In the genomic region with DNA sequence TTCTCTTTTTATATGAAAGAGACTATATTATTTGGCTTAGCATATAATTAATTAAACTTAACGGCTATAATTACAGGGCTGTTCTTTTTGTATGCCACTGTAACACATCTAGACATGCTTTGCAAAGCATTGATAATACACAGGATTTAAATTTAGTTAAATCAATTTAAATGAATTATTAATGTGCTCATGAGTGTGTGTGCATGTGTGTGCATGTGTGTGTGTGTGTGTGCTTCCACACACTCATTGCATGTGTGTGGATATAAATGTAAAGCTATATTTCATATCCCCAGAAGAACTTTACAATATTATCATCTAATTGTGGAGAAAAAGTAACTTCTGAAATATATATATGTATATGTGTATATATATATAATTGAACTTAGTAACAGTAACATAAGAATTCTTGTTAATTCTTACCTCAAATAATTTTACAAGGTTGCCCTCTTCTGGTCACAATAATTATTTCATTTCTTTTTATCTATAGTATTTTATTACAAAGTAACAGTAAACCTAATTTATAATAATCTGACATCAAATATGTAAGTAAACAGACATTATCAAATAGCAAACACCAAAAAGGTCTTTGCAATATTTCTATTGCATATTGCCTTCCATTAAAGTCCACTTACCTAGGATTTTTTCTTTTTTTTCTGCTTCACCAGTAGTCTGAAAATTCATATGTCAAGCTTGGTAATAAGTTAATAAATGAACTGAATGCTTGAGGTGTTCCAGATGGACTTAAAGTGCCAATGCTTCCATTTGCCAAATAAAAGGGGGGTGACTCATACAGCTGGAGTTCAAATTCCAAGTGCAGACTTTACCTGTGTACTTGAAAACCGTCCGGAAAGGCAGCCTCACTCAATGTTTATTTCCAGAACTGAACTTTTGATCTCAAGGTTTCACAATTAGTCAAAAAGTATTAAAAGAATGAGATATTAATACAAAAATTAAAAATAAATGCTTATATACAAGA, we compare ENCODE assay signal across 24 mouse cellular contexts. TPM values are rescaled to one million over a fixed set of nuclear protein-coding genes. Genes with fewer than 3 reads are reported as not detected.
A peak's percentile ranks its signal among the peaks of the same experiment; 100 is the strongest.
DNase-seq lines count a peak whose midpoint lies in the region; ATAC-seq and TF ChIP-seq lines count a peak whose summit lies in the region.
"Had no signal": no experiment of that assay in that cellular context is flagged by ENCODE, and none has a peak within 500 bp of the region (broad histone marks: within the 10 kb centered on the region; RNA-seq: fewer than 3 reads in every experiment).

No protein-coding gene starts in this region.

- no peak for ATAC-seq in hindbrain, embryonic 14.5 days (ENCODE audit: low FRiP score)
- no peak for ATAC-seq in hindbrain, embryonic 16.5 days
- ATAC-seq in common myeloid progenitor, adult 5-6 weeks (replicated peaks; ENCODE audit: low read depth, poor library complexity, severe bottlenecking): 0 out of 2 replicates have a peak, but pooled peaks have one; percentile 47

- no peaks in the 10 kb centered on the region for H3K9me3 ChIP-seq in hindbrain, embryonic 14.5 days (ENCODE audit: control insufficient read depth, low read length)
- H3K9me3 ChIP-seq in hindbrain, embryonic 16.5 days (ENCODE audit: control insufficient read depth, low read length): no peaks in the 10 kb centered on the region
- H3K9me3 ChIP-seq: embryonic facial prominence, embryonic 13.5 days; heart, embryonic 13.5 days; limb, embryonic 13.5 days had no signal

- no peak overlapping the region for H3K9ac ChIP-seq in hindbrain, embryonic 14.5 days
- no peak overlapping the region for H3K9ac ChIP-seq in hindbrain, embryonic 16.5 days (ENCODE audit: low read depth, low read length)
- H3K9ac ChIP-seq: embryonic facial prominence, embryonic 13.5 days; heart, embryonic 13.5 days; limb, embryonic 13.5 days had no signal

- H3K4me3 ChIP-seq in hindbrain, embryonic 14.5 days (replicated peaks; ENCODE audit: low read length): no peak overlapping the region
- H3K4me3 ChIP-seq in hindbrain, embryonic 16.5 days (ENCODE audit: low read length): no peak overlapping the region
- no peak overlapping the region for H3K4me3 ChIP-seq in left cerebral cortex, adult 2 months
- H3K4me3 ChIP-seq: embryonic facial prominence, embryonic 13.5 days; heart, embryonic 13.5 days; limb, embryonic 13.5 days; myocyte had no signal

- no peak overlapping the region for H3K27ac ChIP-seq in hindbrain, embryonic 14.5 days
- H3K27ac ChIP-seq in hindbrain, embryonic 16.5 days (ENCODE audit: low read depth, low read length): no peak overlapping the region
- no peak overlapping the region for H3K27ac ChIP-seq in left cerebral cortex, adult 2 months
- H3K27ac ChIP-seq: embryonic facial prominence, embryonic 13.5 days; heart, embryonic 13.5 days; limb, embryonic 13.5 days had no signal

- no peaks in the 10 kb centered on the region for H3K4me1 ChIP-seq in hindbrain, embryonic 14.5 days (replicated peaks; ENCODE audit: control insufficient read depth, insufficient read depth, low read length)
- no peaks in the 10 kb centered on the region for H3K4me1 ChIP-seq in hindbrain, embryonic 16.5 days (ENCODE audit: control insufficient read depth, insufficient read depth, low read depth, low read length)
- H3K4me1 ChIP-seq: embryonic facial prominence, embryonic 13.5 days; heart, embryonic 13.5 days; limb, embryonic 13.5 days had no signal

- intact Hi-C loops in left cerebral cortex, adult 2 months (cut with DNase I): loop anchor here (10.0 kb wide), 1 partner anchor 2003 kb away; no protein-coding TSS in a partner anchor
- intact Hi-C loops in left cerebral cortex, postnatal 25 days (cut with DNase I): no loop called here

- H3K27me3 ChIP-seq in hindbrain, embryonic 14.5 days (ENCODE audit: control insufficient read depth, insufficient read depth, low read length): no peaks in the 10 kb centered on the region
- H3K27me3 ChIP-seq in hindbrain, embryonic 16.5 days (replicated peaks; ENCODE audit: control insufficient read depth, insufficient read depth, low read length): no peaks in the 10 kb centered on the region
- H3K27me3 ChIP-seq: embryonic facial prominence, embryonic 13.5 days; heart, embryonic 13.5 days; limb, embryonic 13.5 days had no signal

- peak; percentile 58 for DNase-seq in hindbrain, embryonic 14.5 days (ENCODE audit: low spot score)
- DNase-seq in left cerebral cortex, adult 2 months (ENCODE audit: extremely low spot score in 1 of 2, low spot score in 2 of 2): no peak
- DNase-seq in left cerebral cortex, postnatal 25 days (ENCODE audit: low spot score in 2 of 2): no peak
- peak; percentile 10 for DNase-seq in 3T3-L1 (ENCODE audit: low read depth, low spot score)
- no peak for DNase-seq in right cerebral cortex, adult 2 months (ENCODE audit: low spot score in 2 of 2)
- DNase-seq: adrenal gland, adult 2 months; cerebellum, adult 11-12 months; cerebellum, postnatal 36 days; kidney, postnatal 4 days; lung, adult 18-20 months; thymus, postnatal 4 days had no signal

- 83% methylated on average over 3 of the region's 3 CpGs for WGBS in hindbrain, embryonic 14.5 days
- 88% methylated on average over 3 of the region's 3 CpGs for WGBS in hindbrain, embryonic 16.5 days

- H3K4me2 ChIP-seq in hindbrain, embryonic 14.5 days (replicated peaks): no peak overlapping the region
- H3K4me2 ChIP-seq in hindbrain, embryonic 16.5 days (ENCODE audit: low read length): no peak overlapping the region
- H3K4me2 ChIP-seq: embryonic facial prominence, embryonic 13.5 days; heart, embryonic 13.5 days; limb, embryonic 13.5 days had no signal

- H3K36me3 ChIP-seq in hindbrain, embryonic 14.5 days (replicated peaks; ENCODE audit: control insufficient read depth, insufficient read depth): no peaks in the 10 kb centered on the region
- H3K36me3 ChIP-seq in hindbrain, embryonic 16.5 days (ENCODE audit: control insufficient read depth, insufficient read depth, low read length): no peaks in the 10 kb centered on the region
- H3K36me3 ChIP-seq: embryonic facial prominence, embryonic 13.5 days; G1E; heart, embryonic 13.5 days; limb, embryonic 13.5 days had no signal

- peak; percentile 43 for TF ChIP-seq CTCF in left cerebral cortex, adult 2 months (IDR thresholded peaks at IDR 0.05)

RNA-seq across cellular contexts. Expression of a gene that starts 47.0 kb away (rescaled TPM):
- not detected in 2 replicates for polyA plus RNA-seq in hindbrain, embryonic 14.5 days (2014; fragmentation: Nextera tagmentation; extraction: Ambion mirVana)
- not detected in 2 replicates for polyA plus RNA-seq in hindbrain, embryonic 16.5 days (2015; fragmentation: Nextera tagmentation; extraction: Ambion mirVana)
- total RNA-seq in left cerebral cortex, adult 2 months (2021): under 1 TPM in 1 of 2 experiments, not detected in 1; 0.30 TPM
- not detected for total RNA-seq in left cerebral cortex, postnatal 25 days (2021)
- total RNA-seq in common myeloid progenitor, adult 5-6 weeks (2017): not detected in 2 replicates
- total RNA-seq: adrenal gland, adult 2 months; granulocyte monocyte progenitor cell, adult 5-6 weeks; hematopoietic stem cell, adult 5-6 weeks; left cerebral cortex, adult 18-20 months; megakaryocyte, adult 5-6 weeks; neutrophil, adult 5-6 weeks had no signal
- polyA plus RNA-seq: adrenal gland, adult 2 months; embryonic facial prominence, embryonic 13.5 days; G1E; heart, embryonic 13.5 days; limb, embryonic 13.5 days; myocyte; spleen, adult 2 months had no signal

Comparison
In these comparisons a context has a peak if more than half of its experiments do, and no peak if none do; other contexts are left out.
1. DNase-seq: peak in hindbrain, embryonic 14.5 days (single experiment) and 3T3-L1 (single experiment); none in left cerebral cortex, adult 2 months (0 of 2), left cerebral cortex, postnatal 25 days (0 of 2) and right cerebral cortex, adult 2 months (0 of 2).